Mouse (Mus musculus) retina, postnatal 1 day (tissue): ENCODE results near the gene Olfr835.

Experiments
- DNase-seq: peaks from one replicate; pipeline ENCODE4 v3.0.0-alpha.2; 2012

Olfr835 gene

GRCm38 (mm10) chr9:19032435-19032834 is at the start of gene Olfr835:
Olfr835 (plus strand) TSS chr9:19032735.
- no peak for DNase-seq

- DNase-seq = no peak
These were observed 44.8 kb upstream of the Olfr835 start, which contains the start of gene Olfr834 for GRCm38 (mm10) chr9:18987690-18988089. Olfr834 (plus strand) TSS chr9:18987990.

- DNase-seq = no peak
These were observed 52.5 kb downstream of the Olfr835 start for GRCm38 (mm10) chr9:19084986-19085385.
